Mouse (Mus musculus) gastrocnemius, adult 18-20 months (tissue): ENCODE measurements around the gene Aicda. TPM values are rescaled to one million over a fixed set of nuclear protein-coding genes. Genes with fewer than 3 reads are reported as not detected.
"Not testable (repeated sequence)": the region's sequence is repeated elsewhere in the genome, so short reads cannot be mapped to it uniquely, and the experiment has no call there.

ENCODE experiments used
- DNase-seq: peaks from one replicate; pipeline ENCODE4 v3.0.0; 2021; ENCODE audit warnings: low spot score
- total RNA-seq, 2 experiments: library from RNA; stranded (reverse); gene quantifications; 2 replicates each; pipeline ENCODE4 v1.2.3; 2021

Aicda gene
- total RNA-seq, 2 experiments from 2014 or later = not detected

DNA sequence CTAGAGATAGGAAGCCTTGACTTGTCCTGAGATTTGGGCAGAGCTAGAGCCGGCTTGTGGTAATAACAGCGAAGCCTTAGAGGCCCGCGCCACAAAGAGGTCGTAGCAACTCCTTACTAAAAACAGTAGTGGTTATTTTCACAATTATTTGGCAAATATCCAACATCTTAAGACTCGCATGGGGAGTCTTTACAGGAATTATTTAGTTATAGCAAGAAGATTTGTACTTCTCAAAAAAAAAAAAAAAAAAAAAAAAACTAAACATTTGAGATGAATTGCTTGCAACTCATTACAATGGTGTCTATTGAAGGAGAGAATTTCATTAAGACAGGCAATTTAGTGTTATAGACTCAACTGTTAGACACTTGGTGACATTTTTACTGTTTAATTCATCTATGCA, 501 bp downstream of the Aicda start:
- DNase-seq = no peak

DNA sequence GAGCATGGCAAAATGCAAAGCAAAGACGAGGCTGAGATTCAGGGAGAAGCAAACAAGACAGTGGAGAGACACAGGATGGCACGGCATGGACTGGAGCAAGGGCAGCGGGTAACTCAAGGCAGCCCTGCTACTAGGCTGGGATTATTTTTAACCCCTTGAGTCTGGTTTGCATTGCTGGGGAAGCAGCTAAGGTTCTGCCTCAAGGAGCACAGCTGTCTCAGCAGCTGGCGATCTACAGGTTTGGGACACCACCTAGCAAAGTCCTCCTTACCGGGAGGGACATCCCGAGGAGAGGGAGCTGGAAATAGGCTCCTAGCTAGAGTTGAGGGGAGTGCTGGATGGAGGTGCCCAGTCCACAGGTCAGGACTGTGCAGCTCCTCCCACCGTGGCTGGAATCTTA, 1.7 kb downstream of the Aicda start:
- DNase-seq = no peak

DNA sequence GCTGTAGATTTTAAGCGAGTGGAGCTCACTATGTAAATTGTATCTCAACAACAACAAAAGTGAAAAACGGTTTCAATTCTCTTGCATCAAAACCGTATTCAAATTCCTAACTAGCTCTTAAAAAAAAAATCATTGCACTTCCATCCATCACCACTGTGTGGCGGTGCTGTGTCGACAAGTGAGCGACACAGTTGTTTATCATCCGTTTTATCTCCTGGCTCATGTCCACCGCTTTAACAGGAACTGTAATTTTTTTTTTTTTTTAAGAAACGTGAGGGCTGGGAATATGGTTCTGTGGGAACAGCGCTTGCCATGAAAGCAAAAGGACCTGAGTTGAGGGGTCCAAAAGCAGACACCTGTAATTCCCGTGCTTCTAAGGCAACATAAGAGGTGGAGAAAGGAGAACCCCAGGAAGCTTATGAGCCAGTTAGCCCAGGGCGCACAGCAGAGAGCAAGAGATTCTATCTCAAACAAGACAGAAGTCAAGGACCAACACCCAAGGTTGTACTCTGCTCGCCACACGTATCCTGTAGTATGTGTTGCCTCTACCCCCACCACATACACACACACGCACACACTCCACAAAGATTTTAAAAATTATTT, 3.5 kb downstream of the Aicda start:
- peak; percentile 58 for DNase-seq

DNA sequence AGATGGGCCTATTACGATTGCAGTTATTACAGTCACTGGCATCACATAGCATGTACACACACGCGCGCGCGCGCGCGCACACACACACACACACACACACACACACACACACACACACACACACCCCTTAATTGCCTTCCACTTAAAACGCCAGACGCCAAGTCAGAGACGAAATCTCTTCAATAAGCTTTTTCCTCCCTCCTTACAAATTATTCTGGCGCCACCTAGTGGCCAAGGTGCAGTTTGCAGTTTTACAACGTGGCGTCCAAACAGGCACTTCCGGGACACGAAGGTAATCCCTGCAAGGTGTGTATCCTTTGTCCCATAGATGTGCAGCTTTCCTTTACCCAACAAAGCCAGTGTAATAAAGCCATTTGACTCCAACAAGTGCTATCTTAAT, 6.8 kb downstream of the Aicda start:
- DNase-seq = peak; percentile 66

DNA sequence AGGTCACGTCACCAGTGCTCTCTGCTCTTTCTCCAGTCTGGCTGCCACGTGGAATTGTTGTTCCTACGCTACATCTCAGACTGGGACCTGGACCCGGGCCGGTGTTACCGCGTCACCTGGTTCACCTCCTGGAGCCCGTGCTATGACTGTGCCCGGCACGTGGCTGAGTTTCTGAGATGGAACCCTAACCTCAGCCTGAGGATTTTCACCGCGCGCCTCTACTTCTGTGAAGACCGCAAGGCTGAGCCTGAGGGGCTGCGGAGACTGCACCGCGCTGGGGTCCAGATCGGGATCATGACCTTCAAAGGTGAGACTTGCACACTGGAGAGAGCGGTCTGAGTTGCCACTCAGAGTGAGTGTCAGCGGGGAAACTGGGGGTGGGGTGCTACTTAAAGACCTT, 7.4 kb downstream of the Aicda start:
- DNase-seq = no peak

DNA sequence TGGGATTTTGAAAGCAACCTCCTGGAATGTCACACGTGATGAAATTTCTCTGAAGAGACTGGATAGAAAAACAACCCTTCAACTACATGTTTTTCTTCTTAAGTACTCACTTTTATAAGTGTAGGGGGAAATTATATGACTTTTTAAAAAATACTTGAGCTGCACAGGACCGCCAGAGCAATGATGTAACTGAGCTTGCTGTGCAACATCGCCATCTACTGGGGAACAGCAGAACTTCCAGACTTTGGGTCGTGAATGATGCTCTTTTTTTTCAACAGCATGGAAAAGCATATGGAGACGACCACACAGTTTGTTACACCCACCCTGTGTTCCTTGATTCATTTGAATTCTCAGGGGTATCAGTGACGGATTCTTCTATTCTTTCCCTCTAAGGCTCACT, 8.9 kb downstream of the Aicda start:
- DNase-seq = peak; percentile 48

DNA sequence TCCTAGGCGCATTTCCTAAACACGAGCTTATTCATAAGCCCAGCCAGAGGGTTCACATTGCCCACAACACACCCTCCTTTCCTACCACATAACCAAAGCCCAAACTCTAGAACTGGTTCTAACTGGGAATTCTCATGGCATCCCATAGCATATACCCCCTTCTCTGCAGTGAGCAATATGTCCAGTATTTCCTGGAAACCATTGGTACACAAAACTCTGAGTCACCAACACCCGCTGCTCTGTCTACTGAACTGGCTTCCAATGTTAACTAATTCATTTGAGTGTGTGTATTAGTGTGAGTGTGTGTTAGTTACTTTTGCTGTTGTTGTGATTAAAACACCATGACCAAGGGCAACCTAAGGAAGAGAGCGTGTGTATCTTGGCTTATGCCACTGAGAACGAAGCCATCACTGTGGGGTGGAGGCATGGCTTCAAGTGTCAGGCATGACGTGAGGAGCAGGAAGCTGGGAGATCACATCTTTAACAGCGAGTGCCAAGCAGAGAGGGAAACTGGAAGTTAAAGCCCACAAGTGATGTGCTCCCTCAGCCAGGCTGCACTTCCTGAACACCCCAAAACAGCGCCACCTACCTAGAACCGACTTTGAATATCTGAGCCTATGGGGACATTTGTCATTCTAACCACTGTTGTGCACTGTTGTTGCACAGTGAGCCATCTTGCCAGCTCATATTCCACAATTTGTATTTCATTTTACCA, 11.6 kb downstream of the Aicda start:
- no peak for DNase-seq

DNA sequence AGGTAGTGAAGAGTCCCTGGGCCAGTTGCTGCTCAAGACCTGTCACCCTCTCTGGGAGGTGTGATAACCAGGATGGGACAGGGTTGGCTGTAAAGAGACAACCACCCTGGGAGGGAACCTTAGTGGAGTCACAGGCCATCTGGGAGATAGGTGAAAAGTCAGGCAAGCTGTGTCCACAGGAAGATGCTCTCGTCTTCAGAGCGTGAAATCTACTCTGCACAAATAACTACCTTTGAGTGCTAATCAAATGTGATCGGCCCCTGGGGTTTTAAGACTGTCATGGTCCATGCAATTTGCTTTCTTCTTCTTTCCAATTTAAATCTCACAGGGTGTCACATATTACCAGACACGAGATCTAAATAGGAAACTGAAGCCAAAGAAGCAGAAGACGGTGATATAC, 15.5 kb downstream of the Aicda start:
- DNase-seq = no peak

DNA sequence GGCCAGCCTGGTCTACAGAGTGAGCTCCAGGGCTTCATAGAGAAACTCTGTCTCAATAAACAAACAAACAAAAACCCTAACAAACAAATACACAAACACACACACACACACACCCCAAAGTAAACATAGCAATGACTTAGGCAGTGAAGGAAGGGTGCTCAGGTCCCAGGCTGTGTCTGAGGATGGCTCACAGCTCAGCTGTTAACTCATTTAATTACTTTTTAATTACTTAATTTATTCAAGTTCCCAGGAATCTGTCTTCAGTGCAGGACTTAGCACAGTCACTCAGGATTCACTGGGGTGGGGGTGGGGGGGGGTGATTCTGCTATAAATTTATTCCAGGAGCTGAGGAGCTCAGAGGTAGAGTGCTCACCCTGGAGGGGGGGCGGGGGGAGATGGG, 16.2 kb downstream of the Aicda start:
- no peak for DNase-seq

DNA sequence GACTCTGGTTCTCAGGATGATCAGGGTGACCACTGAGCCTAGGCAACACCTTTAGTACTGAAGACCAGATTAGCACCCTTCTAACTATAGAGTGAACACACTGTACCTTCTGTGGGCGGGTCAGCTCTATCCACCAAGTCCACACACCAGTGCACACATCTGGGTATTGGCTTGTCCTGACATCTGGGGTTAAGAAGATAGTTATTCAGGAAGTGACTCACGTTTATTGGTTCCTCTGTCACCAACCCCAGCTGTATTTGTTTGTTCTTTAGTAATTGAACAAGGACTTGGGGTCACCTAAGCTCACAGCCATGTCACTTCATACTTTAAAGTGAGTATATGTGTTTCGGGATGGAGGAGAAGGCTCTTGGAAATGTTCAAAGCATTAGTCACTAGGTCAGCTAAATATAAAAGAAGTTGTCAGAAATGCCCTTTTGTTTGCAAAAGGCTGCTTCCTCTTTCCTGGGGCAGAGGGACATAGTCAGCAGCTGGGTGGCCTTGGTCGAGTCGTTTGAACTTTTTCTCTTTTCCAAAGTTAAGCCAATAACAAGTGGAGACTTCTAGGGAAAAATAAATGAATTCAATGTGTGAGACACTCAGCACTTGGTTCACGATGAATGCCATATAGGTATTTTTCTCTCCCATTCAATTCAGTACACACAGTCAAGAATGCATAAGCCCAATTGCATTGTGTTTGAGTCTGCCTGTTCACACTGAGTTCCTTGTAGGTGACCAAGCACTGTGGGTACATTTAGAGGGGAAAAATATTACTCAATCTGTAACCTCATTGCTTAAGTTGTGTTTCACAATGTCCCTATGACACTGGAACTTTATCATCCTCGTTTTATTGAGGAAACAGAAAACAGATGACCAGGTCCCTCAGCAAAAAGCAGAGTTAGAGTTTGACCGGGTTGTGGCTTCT, 17.4 kb downstream of the Aicda start:
- peak; percentile 6 for DNase-seq

DNA sequence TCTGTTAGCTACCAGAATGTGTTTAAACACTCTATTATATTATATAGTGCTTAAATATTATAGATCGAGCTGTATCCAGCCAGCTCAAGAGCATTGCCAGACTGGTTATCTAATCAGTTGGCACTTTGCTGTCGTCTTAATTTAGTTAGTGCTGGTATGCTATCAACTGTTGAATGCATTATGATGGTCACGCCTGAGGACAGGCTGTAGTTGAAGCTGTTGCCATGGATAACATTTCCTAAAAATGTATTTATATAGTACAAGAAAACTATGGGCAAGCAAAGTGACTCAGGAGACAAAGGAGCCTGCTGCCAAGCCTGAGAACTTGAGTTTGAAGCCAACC, 18.0 kb downstream of the Aicda start:
- DNase-seq = no peak

DNA sequence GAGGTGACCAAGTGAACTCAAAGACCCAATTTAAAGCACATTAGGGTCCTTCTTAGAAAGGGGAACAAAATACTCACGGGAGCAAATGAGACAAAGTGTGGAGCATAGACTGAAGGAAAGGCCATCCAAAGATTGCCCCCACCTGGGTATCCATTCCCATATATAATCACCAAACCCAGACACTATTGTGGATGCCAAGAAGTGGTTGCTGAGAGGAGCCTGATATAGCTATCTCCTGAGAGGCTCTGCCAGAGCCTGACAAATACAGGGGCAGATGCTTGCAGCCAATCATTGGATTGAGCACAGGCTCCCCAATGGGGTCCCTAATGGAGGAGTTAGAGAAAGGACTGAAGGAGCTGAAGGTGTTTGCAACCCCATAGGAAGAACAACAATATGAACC, 21.4 kb downstream of the Aicda start:
- DNase-seq = not testable (repeated sequence)

DNA sequence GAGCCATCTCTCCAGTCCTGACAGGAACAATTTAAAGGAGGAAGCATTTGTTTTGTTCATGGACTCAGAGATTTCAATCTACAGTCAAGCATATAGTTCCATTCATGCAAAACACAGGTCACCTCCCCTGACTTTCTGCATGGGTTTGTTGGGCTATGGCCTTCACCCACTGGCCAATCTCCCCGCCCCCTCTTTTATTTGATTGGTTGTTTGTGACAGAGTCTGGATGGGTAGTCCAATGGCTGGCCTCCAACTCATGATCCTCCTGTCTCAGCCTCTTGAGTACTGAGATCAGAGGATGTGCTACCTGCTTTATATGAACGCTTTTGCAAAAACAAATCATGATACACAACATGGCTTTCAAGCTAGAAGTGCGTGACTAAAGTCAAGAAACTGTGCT, 23.4 kb downstream of the Aicda start:
- DNase-seq = no peak

DNA sequence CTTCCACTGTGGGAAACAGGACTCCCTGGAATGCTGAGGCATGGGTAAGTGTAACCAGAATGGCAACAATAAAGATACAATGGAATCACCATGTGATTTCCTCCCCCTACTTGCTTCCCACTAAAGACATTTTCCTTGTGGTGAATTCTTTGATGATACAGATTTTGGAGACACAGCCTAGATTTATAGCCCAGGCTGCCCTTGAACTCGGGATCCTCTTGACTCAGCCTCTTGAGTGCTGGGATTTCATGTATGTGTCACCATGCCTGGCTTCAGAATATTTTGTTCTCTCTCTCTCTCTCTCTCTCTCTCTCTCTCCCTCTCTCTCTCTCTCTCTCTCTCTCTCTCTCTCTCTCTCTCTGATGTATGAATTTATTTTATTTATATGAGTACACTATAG, 25.5 kb downstream of the Aicda start:
- DNase-seq = no peak

DNA sequence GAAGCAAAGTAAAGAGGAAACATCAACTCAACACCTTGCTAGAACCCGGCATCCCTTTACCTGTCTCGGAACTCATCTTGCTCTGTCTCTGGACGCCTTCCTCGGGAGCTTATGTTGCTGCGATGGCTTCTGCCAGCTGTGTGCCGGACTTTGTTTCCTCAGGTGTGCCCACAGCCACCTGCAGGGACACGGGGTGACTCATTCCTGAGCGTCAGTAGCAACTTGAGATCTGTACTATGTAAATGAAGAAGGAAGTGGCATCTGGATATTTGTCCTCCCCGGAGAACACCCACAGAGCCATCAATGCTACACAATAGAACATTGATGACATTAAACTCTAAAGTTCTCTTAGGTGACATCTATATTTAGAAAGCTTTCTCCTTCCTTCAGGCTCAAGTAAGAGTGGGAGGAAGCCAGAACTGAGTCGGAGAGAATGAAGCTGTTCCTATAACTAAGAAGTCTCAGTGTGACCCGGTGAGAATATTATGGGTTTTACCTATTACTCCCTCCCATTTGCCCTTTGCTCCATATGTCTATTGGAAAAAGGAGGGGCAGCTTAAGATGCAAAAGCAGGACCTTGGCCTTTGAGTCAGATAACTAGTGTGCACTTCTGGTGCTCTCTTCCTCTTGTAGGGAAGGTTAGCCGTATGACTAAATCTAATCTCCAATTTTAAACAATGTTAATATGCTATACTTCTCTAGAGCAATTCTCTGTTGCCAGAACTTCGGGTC, 37.6 kb downstream of the Aicda start:
- DNase-seq = no peak

DNA sequence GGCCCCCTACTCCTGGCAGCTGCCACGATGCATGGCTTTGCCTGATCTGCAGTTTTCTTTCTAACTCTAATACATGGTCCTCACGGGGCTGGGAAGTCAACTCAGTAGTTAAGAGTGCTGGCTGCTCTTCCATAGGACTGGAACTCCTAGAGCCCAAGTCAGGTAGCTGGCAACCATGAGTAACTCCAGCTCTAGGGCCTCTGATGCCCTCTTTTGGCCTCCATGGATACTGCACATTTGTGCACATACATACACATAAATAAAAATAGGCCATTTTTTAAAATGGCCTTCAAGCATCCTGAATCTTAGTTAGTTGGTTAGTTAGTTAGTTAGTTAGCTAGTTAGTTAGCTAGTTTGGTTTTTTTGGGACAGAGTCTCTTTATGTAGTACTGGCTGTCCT, 39.3 kb downstream of the Aicda start:
- no peak for DNase-seq

DNA sequence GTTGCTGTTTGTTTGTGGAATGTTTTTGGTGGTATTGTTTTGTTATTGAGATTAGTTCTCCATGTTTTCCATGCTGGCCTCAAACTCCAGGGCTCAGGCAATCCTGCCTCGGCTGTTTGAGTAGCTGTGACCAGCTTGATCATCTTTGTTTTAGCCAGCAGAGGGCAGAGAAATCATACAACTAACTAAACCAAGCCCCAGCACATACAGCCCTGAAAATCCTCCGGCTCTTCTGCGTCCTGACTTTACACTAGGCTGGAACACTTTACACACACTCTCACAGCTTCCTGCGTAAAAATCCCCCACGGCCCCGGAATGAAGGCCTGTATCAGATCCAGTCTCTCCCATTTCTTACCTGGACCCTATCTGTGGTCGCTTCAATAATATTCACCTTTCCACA, 42.0 kb downstream of the Aicda start:
- DNase-seq = peak; percentile 17

DNA sequence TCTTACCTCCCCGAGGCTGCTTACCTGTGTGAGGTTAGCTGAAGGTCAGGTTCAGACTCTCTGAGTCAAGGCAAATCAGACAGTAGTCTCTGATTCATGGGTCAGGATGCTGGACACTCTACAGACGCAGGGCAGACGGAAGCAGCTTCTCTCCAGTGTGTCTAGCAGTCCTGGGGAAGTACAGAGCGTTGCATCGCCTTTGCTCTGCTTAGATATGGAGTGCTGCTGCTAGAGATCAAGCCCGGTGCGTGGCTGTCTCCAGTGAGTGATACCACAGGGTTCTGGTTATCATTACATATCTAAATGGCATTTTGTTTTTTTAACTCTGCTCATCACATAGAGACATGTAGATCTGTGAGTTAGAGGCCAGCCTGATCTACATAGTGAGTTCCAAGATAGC, 43.0 kb downstream of the Aicda start:
- no peak for DNase-seq

DNA sequence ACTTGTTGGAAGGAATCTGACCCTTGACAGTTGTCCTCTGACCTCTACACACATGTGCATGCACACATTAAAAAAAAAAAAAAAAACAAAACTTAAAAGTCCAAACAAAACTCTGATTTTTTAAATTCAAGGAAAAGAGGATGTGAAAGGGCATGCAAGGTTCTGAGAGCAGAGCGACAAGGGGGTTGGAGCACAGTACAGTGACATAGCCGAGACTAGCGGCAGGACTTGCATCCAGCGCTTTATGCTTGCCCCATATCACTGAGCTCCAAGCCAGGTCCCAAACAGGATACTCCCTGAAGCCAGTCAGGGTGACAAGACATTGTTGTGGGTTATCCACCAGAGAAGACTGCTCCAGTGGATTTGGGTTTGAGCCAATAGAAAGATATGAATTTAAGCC, 44.4 kb downstream of the Aicda start:
- no peak for DNase-seq

DNA sequence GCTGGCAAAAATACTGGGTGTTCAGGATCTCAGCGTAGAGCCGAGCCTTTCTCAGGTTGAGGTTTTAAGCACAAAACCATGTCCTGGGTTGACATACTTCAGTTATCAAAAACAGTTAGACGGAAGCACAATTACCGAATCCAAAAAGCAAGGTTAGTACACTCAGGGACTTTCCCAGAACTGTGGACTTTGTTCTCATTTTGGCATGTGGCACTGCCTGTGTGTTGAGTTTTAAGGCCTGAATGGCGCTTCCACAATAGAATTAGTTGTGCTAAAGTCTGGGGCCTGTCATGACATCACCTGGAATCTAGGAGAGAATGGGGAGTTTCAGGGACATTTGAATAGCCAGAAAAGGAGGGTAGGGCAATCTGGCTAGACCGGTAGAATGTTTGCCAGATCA, 44.8 kb downstream of the Aicda start:
- DNase-seq = no peak

DNA sequence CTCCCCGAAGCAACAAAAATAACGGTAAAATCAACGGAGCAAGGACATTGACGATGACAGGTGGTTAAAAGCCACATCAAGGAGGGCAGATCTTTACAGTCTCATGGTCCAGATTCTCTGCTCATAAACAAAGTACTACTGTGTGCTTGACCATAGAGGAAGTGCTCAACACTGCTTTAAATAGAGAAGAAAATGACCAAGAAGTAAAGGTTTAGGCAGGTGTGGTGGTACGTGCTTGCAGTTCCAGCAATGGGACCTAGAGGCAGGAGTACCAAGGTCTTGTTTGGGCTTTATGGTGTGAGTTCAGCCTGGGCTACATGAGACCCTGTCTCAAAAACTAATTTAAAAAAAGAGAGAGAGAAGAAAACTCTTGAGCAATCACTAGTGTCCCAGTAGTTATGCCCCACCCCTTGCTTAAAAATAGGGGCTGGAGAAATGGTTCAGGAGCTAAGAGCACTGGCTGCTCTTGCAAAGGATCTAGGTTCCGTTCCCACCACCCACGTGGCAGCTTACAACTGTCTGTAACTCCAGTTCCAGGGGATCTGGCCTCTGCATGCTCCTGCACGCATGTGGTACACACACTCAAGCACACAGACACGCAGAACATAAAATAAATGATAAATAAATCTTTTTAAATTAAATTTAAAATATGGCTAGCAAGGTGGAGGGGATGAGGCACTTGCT, 45.6 kb downstream of the Aicda start:
- no peak for DNase-seq
